Mouse (Mus musculus) liver, embryonic 14.5 days (tissue): ENCODE data around the gene 4921504E06Rik. TPM values are rescaled to one million over a fixed set of nuclear protein-coding genes. Genes with fewer than 3 reads are reported as not detected.

Experiments used
- ATAC-seq: fragments of 200-750 bp; cut with Nextera tagmentation; 2 replicates; pipeline ENCODE4 v1.8.0; 2017; ENCODE audit warnings: moderate number of reproducible peaks, mild to moderate bottlenecking, moderate library complexity; ENCODE audit not compliant: insufficient read depth
- DNase-seq, 3 experiments: peaks; one replicate each; pipeline ENCODE4 v3.0.0-alpha.2; 2012 to 2013; ENCODE audit warnings: low read depth in 3 of 3, low spot score in 3 of 3
- H3K27ac ChIP-seq: fragments of 300-500 bp; sonication (generic); 2 replicates; pipeline ENCODE4 v1.5.1; 2014; ENCODE audit warnings: moderate library complexity, mild to moderate bottlenecking, control low read depth, inconsistent platforms
- H3K27me3 ChIP-seq: fragments of 300-500 bp; sonication (generic); 2 replicates; pipeline ENCODE4 v1.6.1; 2014; ENCODE audit warnings: mild to moderate bottlenecking, low read length, moderate library complexity; ENCODE audit not compliant: control insufficient read depth, insufficient read depth
- H3K36me3 ChIP-seq: fragments of 300-500 bp; sonication (generic); replicated peaks from 2 replicates; pipeline ENCODE4 v1.6.1; 2014; ENCODE audit warnings: low read depth; ENCODE audit not compliant: control insufficient read depth, insufficient read depth
- H3K4me1 ChIP-seq, 2 experiments: fragments of 200-500 bp in 1 of 2; fragments of 300-500 bp in 1 of 2; sonication (generic) in 1 of 2; replicated peaks; 2 replicates each; pipeline ENCODE4 v1.6.1; 2012 to 2014; ENCODE audit warnings: antibody characterized with exemption in 1 of 2, inconsistent platforms in 1 of 2, low read length in 1 of 2; ENCODE audit not compliant: control insufficient read depth in 2 of 2, insufficient read depth in 2 of 2
- H3K4me2 ChIP-seq: fragments of 300-500 bp; sonication (generic); 2 replicates; pipeline ENCODE4 v1.6.1; 2014; ENCODE audit warnings: low read depth, mild to moderate bottlenecking, control low read depth, moderate library complexity
- H3K4me3 ChIP-seq, 2 experiments: fragments of 200-500 bp in 1 of 2; fragments of 300-500 bp in 1 of 2; sonication (generic) in 1 of 2; 2 replicates each; pipeline ENCODE4 v1.5.1; 2012 to 2014; ENCODE audit warnings: low read depth in 2 of 2, low read length in 2 of 2, mild to moderate bottlenecking in 2 of 2, control low read depth in 1 of 2, inconsistent platforms in 1 of 2, moderate library complexity in 1 of 2; ENCODE audit not compliant: insufficient read depth in 1 of 2
- H3K9ac ChIP-seq: fragments of 300-500 bp; sonication (generic); replicated peaks from 2 replicates; pipeline ENCODE4 v1.6.1; 2014; ENCODE audit warnings: mild to moderate bottlenecking, control low read depth, moderate library complexity
- H3K9me3 ChIP-seq: fragments of 300-500 bp; sonication (generic); 2 replicates; pipeline ENCODE4 v1.6.1; 2016; ENCODE audit warnings: low read length, mixed read lengths; ENCODE audit not compliant: control insufficient read depth
- CTCF ChIP-seq: IDR thresholded peaks from 2 replicates; pipeline ENCODE4 v1.5.1; 2016; ENCODE audit warnings: antibody characterized with exemption, low read depth, control low read depth
- EP300 ChIP-seq: IDR thresholded peaks from 2 replicates; pipeline ENCODE4 v1.6.1; 2016; ENCODE audit warnings: antibody characterized with exemption, low read depth
- WGBS: fragments of 180-500 bp; shearing (Covaris S2); extraction: QIAGEN DNeasy Blood & Tissue Kit; methylation state at CpG from one replicate; pipeline ENCODE4 v1.1.7; 2014; ENCODE audit not compliant: insufficient replicate concordance; 5-methylcytosine and 5-hydroxymethylcytosine counted together
- polyA plus RNA-seq, 2 experiments: library from polyadenylated mRNA; depleted of rRNA in 1 of 2; stranded (reverse) in 1 of 2; unstranded in 1 of 2; fragments of >200 nt; fragmentation: Nextera tagmentation in 1 of 2; extraction: Ambion mirVana in 1 of 2; gene quantifications; 2 replicates each; pipeline versions ENCODE4 v1.2.1 to v1.2.3; 2012 to 2014

Gene 4921504E06Rik
- polyA plus RNA-seq, 2 experiments: not detected

- Histone ChIP-seq H3K9ac (no peak overlapping the region), H3K4me1 (no peaks in the 10 kb centered on the region), H3K4me3 (no peak overlapping the region), H3K36me3 (no peaks in the 10 kb centered on the region), H3K27ac (no peak overlapping the region), H3K9me3 (no peaks in the 10 kb centered on the region), H3K27me3 (no peaks in the 10 kb centered on the region), H3K4me2 (no peak overlapping the region)
- DNase-seq (no peak), ATAC-seq (no peak)
- TF ChIP-seq CTCF (no peak), EP300 (no peak)
- 39% methylated on average over 2 of the region's 2 CpGs for WGBS
Measured at GRCm38 (mm10) chr2:19596426-19596825, 42.7 kb upstream of the 4921504E06Rik start.

- no peaks in the 10 kb centered on the region for H3K36me3 ChIP-seq
- H3K27me3 ChIP-seq: no peaks in the 10 kb centered on the region
- ATAC-seq (no peak), DNase-seq (no peak)
- H3K4me3 ChIP-seq: no peak overlapping the region
- H3K9ac ChIP-seq: no peak overlapping the region
- 72% methylated on average over 7 of the region's 7 CpGs for WGBS
- H3K9me3 ChIP-seq: no peaks in the 10 kb centered on the region
- H3K4me2 ChIP-seq: no peak overlapping the region
- no peak overlapping the region for H3K27ac ChIP-seq
- H3K4me1 ChIP-seq: no peaks in the 10 kb centered on the region
- TF ChIP-seq CTCF (no peak), EP300 (no peak)
Measured at GRCm38 (mm10) chr2:19594856-19595255, 41.1 kb upstream of the 4921504E06Rik start.

GRCm38 (mm10) chr2:19579846-19580245, 26.1 kb upstream of the 4921504E06Rik start:
- no peak for DNase-seq
- Histone ChIP-seq H3K27me3 (no peaks in the 10 kb centered on the region), H3K4me2 (no peak overlapping the region), H3K27ac (no peak overlapping the region), H3K9ac (no peak overlapping the region), H3K4me1 (no peaks in the 10 kb centered on the region), H3K4me3 (no peak overlapping the region), H3K36me3 (no peaks in the 10 kb centered on the region), H3K9me3 (no peaks in the 10 kb centered on the region)
- no peak for ATAC-seq
- TF ChIP-seq CTCF: no peak
- no peak for TF ChIP-seq EP300
- WGBS: 59% methylated on average over 3 of the region's 3 CpGs

- Histone ChIP-seq H3K27ac (no peak overlapping the region), H3K9me3 (no peaks in the 10 kb centered on the region), H3K9ac (no peak overlapping the region), H3K4me3 (no peak overlapping the region), H3K4me1 (no peaks in the 10 kb centered on the region), H3K4me2 (no peak overlapping the region), H3K36me3 (no peaks in the 10 kb centered on the region), H3K27me3 (no peaks in the 10 kb centered on the region)
- DNase-seq (no peak), ATAC-seq (no peak)
- no peak for TF ChIP-seq CTCF
- TF ChIP-seq EP300: no peak
- WGBS: 61% methylated on average over 6 of the region's 6 CpGs
Measured at GRCm38 (mm10) chr2:19579180-19579579, 25.5 kb upstream of the 4921504E06Rik start.

- DNase-seq (no peak), ATAC-seq (no peak)
- no peak overlapping the region for H3K4me2 ChIP-seq
- H3K9ac ChIP-seq: no peak overlapping the region
- TF ChIP-seq CTCF: no peak
- no peak for TF ChIP-seq EP300
- no peaks in the 10 kb centered on the region for H3K9me3 ChIP-seq
- H3K27me3 ChIP-seq: no peaks in the 10 kb centered on the region
- H3K4me1 ChIP-seq: no peaks in the 10 kb centered on the region
- no peak overlapping the region for H3K4me3 ChIP-seq
- H3K36me3 ChIP-seq: no peaks in the 10 kb centered on the region
- WGBS: 46% methylated on average over 5 of the region's 5 CpGs
- H3K27ac ChIP-seq: no peak overlapping the region
Measured at GRCm38 (mm10) chr2:19562114-19562829, 8.6 kb upstream of the 4921504E06Rik start.
